Mouse (Mus musculus): ENCODE results near the gene Epyc. TPM values are rescaled to one million over a fixed set of nuclear protein-coding genes. Genes with fewer than 3 reads are reported as not detected.

Epyc gene
- polyA plus RNA-seq, 1 experiment, result not detected

- WGBS, result 87% methylated on average over 1 of the region's 1 CpGs
- no peaks in the 10 kb centered on the region for H3K36me3 ChIP-seq (ENCODE audit: control insufficient read depth, insufficient read depth, low read length)
Measured at GRCm38 (mm10) chr10:97626543-97626942, 17.3 kb upstream of the Epyc start.

GRCm38 (mm10) chr10:97631061-97631460 is 12.8 kb upstream of the Epyc start:
- Histone ChIP-seq H3K4me1 (ENCODE audit: control insufficient read depth, insufficient read depth, insufficient read length, low read length) (no peaks in the 10 kb centered on the region), H3K4me3 (ENCODE audit: low read depth, low read length) (no peak overlapping the region), H3K27ac (ENCODE audit: insufficient read depth, low read depth, low read length) (no peak overlapping the region), H3K27me3 (ENCODE audit: control insufficient read depth, insufficient read depth, low read length) (no peaks in the 10 kb centered on the region), H3K36me3 (ENCODE audit: control insufficient read depth, insufficient read depth, low read length) (no peaks in the 10 kb centered on the region)
- WGBS, result 69% methylated on average over 3 of the region's 3 CpGs
- TF ChIP-seq CTCF (IDR thresholded peaks at IDR 0.05; ENCODE audit: extremely low read depth, insufficient read length, insufficient replicate concordance, low read depth, low read length), result no peak
- no peak for TF ChIP-seq POLR2A (IDR thresholded peaks at IDR 0.05; ENCODE audit: low read depth, low read length)

More at GRCm38 (mm10) chr10:97626543-97626942, 17.3 kb upstream of the Epyc start:
- H3K27me3 ChIP-seq (ENCODE audit: control insufficient read depth, insufficient read depth, low read length), result no peaks in the 10 kb centered on the region
- TF ChIP-seq POLR2A (IDR thresholded peaks at IDR 0.05; ENCODE audit: low read depth, low read length) (no peak), CTCF (IDR thresholded peaks at IDR 0.05; ENCODE audit: extremely low read depth, insufficient read length, insufficient replicate concordance, low read depth, low read length) (no peak)
- no peak overlapping the region for H3K4me3 ChIP-seq (ENCODE audit: low read depth, low read length)
- no peaks in the 10 kb centered on the region for H3K4me1 ChIP-seq (ENCODE audit: control insufficient read depth, insufficient read depth, insufficient read length, low read length)
- H3K27ac ChIP-seq (ENCODE audit: insufficient read depth, low read depth, low read length), result no peak overlapping the region

- WGBS, result 78% methylated on average over 2 of the region's 2 CpGs
- Histone ChIP-seq H3K27me3 (ENCODE audit: control insufficient read depth, insufficient read depth, low read length) (no peaks in the 10 kb centered on the region), H3K27ac (ENCODE audit: insufficient read depth, low read depth, low read length) (no peak overlapping the region), H3K4me1 (ENCODE audit: control insufficient read depth, insufficient read depth, insufficient read length, low read length) (no peaks in the 10 kb centered on the region), H3K4me3 (ENCODE audit: low read depth, low read length) (no peak overlapping the region), H3K36me3 (ENCODE audit: control insufficient read depth, insufficient read depth, low read length) (no peaks in the 10 kb centered on the region)
- TF ChIP-seq POLR2A (IDR thresholded peaks at IDR 0.05; ENCODE audit: low read depth, low read length), result no peak
- TF ChIP-seq CTCF (IDR thresholded peaks at IDR 0.05; ENCODE audit: extremely low read depth, insufficient read length, insufficient replicate concordance, low read depth, low read length), result no peak
Measured at GRCm38 (mm10) chr10:97641926-97642325, 1.9 kb upstream of the Epyc start.

- H3K4me1 ChIP-seq (ENCODE audit: control insufficient read depth, insufficient read depth, insufficient read length, low read length), result no peaks in the 10 kb centered on the region
- no peaks in the 10 kb centered on the region for H3K36me3 ChIP-seq (ENCODE audit: control insufficient read depth, insufficient read depth, low read length)
- TF ChIP-seq POLR2A (IDR thresholded peaks at IDR 0.05; ENCODE audit: low read depth, low read length), result no peak
- TF ChIP-seq CTCF (IDR thresholded peaks at IDR 0.05; ENCODE audit: extremely low read depth, insufficient read length, insufficient replicate concordance, low read depth, low read length), result no peak
- H3K27me3 ChIP-seq (ENCODE audit: control insufficient read depth, insufficient read depth, low read length), result no peaks in the 10 kb centered on the region
- no peak overlapping the region for H3K4me3 ChIP-seq (ENCODE audit: low read depth, low read length)
- H3K27ac ChIP-seq (ENCODE audit: insufficient read depth, low read depth, low read length), result no peak overlapping the region
- 43% methylated on average over 2 of the region's 2 CpGs for WGBS
Measured at GRCm38 (mm10) chr10:97650334-97650733, 6.5 kb downstream of the Epyc start.

GRCm38 (mm10) chr10:97659489-97659888 is 15.6 kb downstream of the Epyc start:
- Histone ChIP-seq H3K36me3 (ENCODE audit: control insufficient read depth, insufficient read depth, low read length) (no peaks in the 10 kb centered on the region), H3K4me3 (ENCODE audit: low read depth, low read length) (no peak overlapping the region), H3K27ac (ENCODE audit: insufficient read depth, low read depth, low read length) (no peak overlapping the region), H3K4me1 (ENCODE audit: control insufficient read depth, insufficient read depth, insufficient read length, low read length) (no peaks in the 10 kb centered on the region), H3K27me3 (ENCODE audit: control insufficient read depth, insufficient read depth, low read length) (no peaks in the 10 kb centered on the region)
- 97% methylated on average over 1 of the region's 1 CpGs for WGBS
- TF ChIP-seq CTCF (IDR thresholded peaks at IDR 0.05; ENCODE audit: extremely low read depth, insufficient read length, insufficient replicate concordance, low read depth, low read length) (no peak), POLR2A (IDR thresholded peaks at IDR 0.05; ENCODE audit: low read depth, low read length) (no peak)

- no peak overlapping the region for H3K27ac ChIP-seq (ENCODE audit: insufficient read depth, low read depth, low read length)
- TF ChIP-seq CTCF (IDR thresholded peaks at IDR 0.05; ENCODE audit: extremely low read depth, insufficient read length, insufficient replicate concordance, low read depth, low read length), result no peak
- TF ChIP-seq POLR2A (IDR thresholded peaks at IDR 0.05; ENCODE audit: low read depth, low read length), result no peak
- WGBS, result 77% methylated on average over 4 of the region's 4 CpGs
Measured at GRCm38 (mm10) chr10:97668656-97669055, 24.8 kb downstream of the Epyc start.

GRCm38 (mm10) chr10:97670202-97670601 is 26.3 kb downstream of the Epyc start:
- no peaks in the 10 kb centered on the region for H3K36me3 ChIP-seq (ENCODE audit: control insufficient read depth, insufficient read depth, low read length)
- H3K27ac ChIP-seq (ENCODE audit: insufficient read depth, low read depth, low read length), result no peak overlapping the region
- no peak overlapping the region for H3K4me3 ChIP-seq (ENCODE audit: low read depth, low read length)
- TF ChIP-seq POLR2A (IDR thresholded peaks at IDR 0.05; ENCODE audit: low read depth, low read length) (no peak), CTCF (IDR thresholded peaks at IDR 0.05; ENCODE audit: extremely low read depth, insufficient read length, insufficient replicate concordance, low read depth, low read length) (no peak)
- no peaks in the 10 kb centered on the region for H3K27me3 ChIP-seq (ENCODE audit: control insufficient read depth, insufficient read depth, low read length)
- no peaks in the 10 kb centered on the region for H3K4me1 ChIP-seq (ENCODE audit: control insufficient read depth, insufficient read depth, insufficient read length, low read length)
- WGBS, result 46% methylated on average over 4 of the region's 4 CpGs

More at GRCm38 (mm10) chr10:97668656-97669055, 24.8 kb downstream of the Epyc start:
- no peaks in the 10 kb centered on the region for H3K36me3 ChIP-seq (ENCODE audit: control insufficient read depth, insufficient read depth, low read length)
- no peaks in the 10 kb centered on the region for H3K27me3 ChIP-seq (ENCODE audit: control insufficient read depth, insufficient read depth, low read length)
- H3K4me1 ChIP-seq (ENCODE audit: control insufficient read depth, insufficient read depth, insufficient read length, low read length), result no peaks in the 10 kb centered on the region
- H3K4me3 ChIP-seq (ENCODE audit: low read depth, low read length), result no peak overlapping the region

Measured in small intestine, adult 2 months (tissue).